Mouse (Mus musculus) thymus, adult 2 months (tissue): ENCODE data around the gene Scin. TPM values are rescaled to one million over a fixed set of nuclear protein-coding genes. Genes with fewer than 3 reads are reported as not detected.

Source experiments
- DNase-seq: peaks from one replicate; pipeline ENCODE4 v3.0.0; 2021
- H3K27ac ChIP-seq: fragments of 200-500 bp; 2 replicates; pipeline ENCODE4 v1.5.1; 2012; ENCODE audit warnings: low read length, control low read depth; ENCODE audit not compliant: control insufficient read depth, insufficient read depth
- H3K27me3 ChIP-seq: fragments of 200-500 bp; 2 replicates; pipeline ENCODE4 v1.6.1; 2012; ENCODE audit warnings: mild to moderate bottlenecking, low read length, moderate library complexity, mixed read lengths; ENCODE audit not compliant: control insufficient read depth, insufficient read depth
- H3K36me3 ChIP-seq: fragments of 200-500 bp; 2 replicates; pipeline ENCODE4 v1.6.1; 2012; ENCODE audit warnings: mild to moderate bottlenecking, low read length, moderate library complexity; ENCODE audit not compliant: control insufficient read depth, insufficient read depth
- H3K4me1 ChIP-seq: fragments of 200-500 bp; replicated peaks from 2 replicates; pipeline ENCODE4 v1.6.1; 2012; ENCODE audit warnings: low read length; ENCODE audit not compliant: control insufficient read depth, insufficient read depth
- H3K4me3 ChIP-seq: fragments of 200-500 bp; 2 replicates; pipeline ENCODE4 v1.5.1; 2012; ENCODE audit warnings: mild to moderate bottlenecking, low read length, control low read depth, moderate library complexity; ENCODE audit not compliant: control insufficient read depth, insufficient read depth
- CTCF ChIP-seq: fragments of 200-500 bp; IDR thresholded peaks from 2 replicates; pipeline ENCODE4 v1.5.1; 2012; ENCODE audit warnings: mild to moderate bottlenecking, control low read depth, low read length, moderate library complexity, borderline replicate concordance; ENCODE audit not compliant: control insufficient read depth, poor library complexity, insufficient read depth; ENCODE audit errors: extremely low read depth
- POLR2A ChIP-seq: fragments of 200-500 bp; IDR thresholded peaks from 2 replicates; pipeline ENCODE4 v1.6.1; 2012; ENCODE audit warnings: mild to moderate bottlenecking, low read length, control low read depth, moderate library complexity; ENCODE audit not compliant: control insufficient read depth, poor library complexity, insufficient read depth; ENCODE audit errors: extremely low read depth
- WGBS: fragments of 180-500 bp; shearing (Covaris S2); methylation state at CpG from one replicate; pipeline ENCODE4 v1.1.7; 2018; 5-methylcytosine and 5-hydroxymethylcytosine counted together
- polyA plus RNA-seq: library from polyadenylated mRNA; depleted of rRNA; stranded (reverse); fragments of >200 nt; gene quantifications from 2 replicates; pipeline ENCODE4 v1.2.3, GENCODE M21; 2012; rRNA removed

The Scin gene
- polyA plus RNA-seq, 1 experiment = 7.9 TPM

DNA sequence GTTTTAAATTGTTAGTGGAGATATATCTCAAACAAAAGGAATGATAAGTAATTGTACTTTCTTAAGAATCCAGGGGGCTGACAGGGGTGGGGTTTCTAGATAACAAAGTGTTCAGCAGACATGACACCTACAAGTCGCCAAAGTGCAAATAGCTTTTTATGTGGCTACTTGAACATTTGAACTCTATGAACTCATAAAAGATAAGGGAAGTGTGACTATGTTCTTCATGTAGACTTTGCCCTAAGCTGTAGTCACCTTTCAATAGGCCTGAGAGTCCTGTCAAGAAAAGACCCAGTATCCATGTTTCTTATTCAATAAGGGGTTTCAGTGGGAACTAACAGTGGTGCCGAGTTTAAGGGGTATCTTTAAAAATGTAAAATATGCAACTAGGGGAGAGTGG is 110.1 kb downstream of the Scin start:
- Histone ChIP-seq H3K27ac (no peak overlapping the region), H3K36me3 (no peaks in the 10 kb centered on the region), H3K4me3 (no peak overlapping the region), H3K27me3 (no peaks in the 10 kb centered on the region), H3K4me1 (no peaks in the 10 kb centered on the region)
- WGBS = 72% methylated on average over 2 of the region's 2 CpGs
- DNase-seq = no peak
- TF ChIP-seq POLR2A (no peak), CTCF (no peak)

- TF ChIP-seq CTCF (no peak), POLR2A (no peak)
- no peak overlapping the region for H3K27ac ChIP-seq
- no peaks in the 10 kb centered on the region for H3K27me3 ChIP-seq
- no peaks in the 10 kb centered on the region for H3K36me3 ChIP-seq
- no peak overlapping the region for H3K4me3 ChIP-seq
- WGBS = 79% methylated on average over 3 of the region's 3 CpGs
- DNase-seq = no peak
- peaks cover under 1% of the 10 kb centered on the region for H3K4me1 ChIP-seq
Observed at GRCm38 (mm10) chr12:40023014-40023642, 110.9 kb downstream of the Scin start.

- WGBS = 90% methylated on average over 3 of the region's 3 CpGs
- no peak for TF ChIP-seq CTCF
- TF ChIP-seq POLR2A = no peak
- Histone ChIP-seq H3K27me3 (no peaks in the 10 kb centered on the region), H3K4me3 (no peak overlapping the region), H3K27ac (no peak overlapping the region), H3K4me1 (peaks cover 3% of the 10 kb centered on the region), H3K36me3 (no peaks in the 10 kb centered on the region)
- DNase-seq = no peak
Observed at GRCm38 (mm10) chr12:40022344-40022743, 111.7 kb downstream of the Scin start.

- WGBS = 48% methylated on average over 6 of the region's 6 CpGs
- H3K4me3 ChIP-seq = peak overlapping the region; percentile 5; the same call in 1 of the 2 replicates
- H3K27me3 ChIP-seq = no peaks in the 10 kb centered on the region
- no peak overlapping the region for H3K27ac ChIP-seq
- no peak for DNase-seq
- no peaks in the 10 kb centered on the region for H3K36me3 ChIP-seq
- H3K4me1 ChIP-seq = peaks cover 3% of the 10 kb centered on the region
- TF ChIP-seq POLR2A (no peak), CTCF (no peak)
Observed at GRCm38 (mm10) chr12:40017955-40018505, 116.0 kb downstream of the Scin start.

DNA sequence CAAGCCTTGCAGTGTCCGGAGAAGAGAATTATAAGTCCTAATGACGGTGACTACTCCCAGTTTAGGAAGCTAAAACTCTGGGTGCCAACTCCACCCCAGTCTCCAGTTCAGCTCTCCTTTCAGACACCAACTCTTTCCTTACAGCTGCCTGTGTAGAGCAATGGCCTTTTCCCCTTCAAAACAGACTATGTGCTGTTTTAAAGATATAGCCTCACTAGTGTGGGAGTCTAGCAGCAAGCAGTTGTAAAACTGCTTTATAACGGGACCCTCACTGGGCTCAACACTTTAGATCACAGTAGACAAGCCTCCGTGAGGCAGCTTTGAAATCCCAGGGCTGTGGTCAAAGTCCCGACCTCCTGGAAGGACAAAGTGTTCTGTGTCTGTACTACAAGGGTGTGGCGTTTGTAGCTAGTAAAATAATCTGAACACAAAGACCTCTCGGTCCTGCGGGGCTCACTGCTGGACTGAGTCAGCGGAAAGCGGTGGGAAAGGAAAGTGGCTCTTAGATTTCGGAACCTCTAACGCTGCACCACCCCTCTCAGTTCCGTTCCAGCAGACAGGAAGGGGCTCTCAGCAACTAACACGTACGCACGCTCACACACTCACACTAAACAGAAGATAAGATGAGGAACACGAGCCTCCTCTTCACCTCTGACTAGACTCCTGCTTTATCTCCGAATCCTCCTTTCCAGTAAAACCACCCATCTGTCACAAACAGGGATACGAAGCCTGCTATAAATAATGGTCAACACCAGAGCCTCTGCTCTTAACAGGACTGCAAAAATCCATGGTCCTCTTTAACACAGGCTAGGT is 117.2 kb downstream of the Scin start:
- peaks cover 3% of the 10 kb centered on the region for H3K4me1 ChIP-seq
- H3K36me3 ChIP-seq = no peaks in the 10 kb centered on the region
- H3K27ac ChIP-seq = peak overlapping the region; percentile 63; the same call in 1 of the 2 replicates
- H3K4me3 ChIP-seq = peak overlapping the region; percentile 72
- H3K27me3 ChIP-seq = no peaks in the 10 kb centered on the region
- DNase-seq = peak; percentile 53
- TF ChIP-seq CTCF = no peak
- no peak for TF ChIP-seq POLR2A
- WGBS = 8% methylated on average over 19 of the region's 19 CpGs

GRCm38 (mm10) chr12:40016068-40016467 is 118.0 kb downstream of the Scin start:
- Histone ChIP-seq H3K4me3 (no peak overlapping the region), H3K36me3 (no peaks in the 10 kb centered on the region), H3K27me3 (no peaks in the 10 kb centered on the region), H3K27ac (no peak overlapping the region), H3K4me1 (peaks cover 3% of the 10 kb centered on the region)
- no peak for DNase-seq
- TF ChIP-seq CTCF = no peak
- no peak for TF ChIP-seq POLR2A
- 96% methylated on average over 9 of the region's 9 CpGs for WGBS

DNA sequence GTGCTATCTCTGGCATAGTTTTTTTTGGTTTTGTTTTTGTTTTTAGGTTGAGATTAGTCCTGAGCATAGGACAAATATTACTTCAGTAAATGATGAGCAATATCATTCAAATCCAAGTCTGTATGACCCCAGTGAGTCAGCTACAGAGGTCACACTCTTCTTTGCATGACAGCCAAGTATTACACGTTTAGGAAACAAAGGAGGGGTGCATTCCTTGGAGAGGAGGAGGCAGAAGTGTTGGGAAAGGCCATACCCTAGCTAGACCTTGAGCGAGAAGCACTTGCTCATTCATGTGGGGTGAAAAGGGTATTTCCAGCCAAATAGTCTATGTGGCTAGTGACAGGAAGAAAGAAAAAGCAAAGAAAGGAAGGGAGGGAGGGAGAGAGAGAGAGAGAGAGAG is 124.2 kb downstream of the Scin start:
- DNase-seq = no peak
- Histone ChIP-seq H3K4me3 (no peak overlapping the region), H3K27me3 (no peaks in the 10 kb centered on the region), H3K36me3 (no peaks in the 10 kb centered on the region), H3K4me1 (no peaks in the 10 kb centered on the region), H3K27ac (no peak overlapping the region)
- TF ChIP-seq CTCF (no peak), POLR2A (no peak)
- 76% methylated on average over 2 of the region's 2 CpGs for WGBS

Other genes starting within 250 kb of the Scin start
- gene Arl4a, start 96.2 kb downstream of the Scin start, polyA plus RNA-seq = 5.6 and 6.5 TPM in 2 replicates
- gene Lsmem1, start 65.3 kb upstream of the Scin start, polyA plus RNA-seq = 0.99 and 2.0 TPM in 2 replicates
- 23.4 and 27.9 TPM in 2 replicates for gene Ifrd1, start 114.3 kb upstream of the Scin start, polyA plus RNA-seq